Mouse (Mus musculus) liver, embryonic 14.5 days (tissue): ENCODE results near the gene Rwdd2b.

ENCODE experiments used
- CTCF ChIP-seq: IDR thresholded peaks from 2 replicates; pipeline ENCODE4 v1.5.1; 2016; ENCODE audit warnings: antibody characterized with exemption, low read depth, control low read depth
- EP300 ChIP-seq: IDR thresholded peaks from 2 replicates; pipeline ENCODE4 v1.6.1; 2016; ENCODE audit warnings: antibody characterized with exemption, low read depth

- TF ChIP-seq CTCF = no peak
- TF ChIP-seq EP300 = no peak
Measured at GRCm38 (mm10) chr16:87470579-87470978, 30.2 kb upstream of the Rwdd2b start.
